Mouse (Mus musculus) Patski (cell line): Measurements from ENCODE around the gene Olfr1423. TPM values are rescaled to one million over a fixed set of nuclear protein-coding genes. Genes with fewer than 3 reads are reported as not detected.
"Not testable (repeated sequence)": the region's sequence is repeated elsewhere in the genome, so short reads cannot be mapped to it uniquely, and the experiment has no call there.

Experiments
- ATAC-seq: fragments of 100-300 bp; one replicate; pipeline ENCODE4 v1.8.0; 2021
- CTCF ChIA-PET: fragments of 350-600 bp; sonication (Branson Sonifier 250); formaldehyde crosslinking; loops from one replicate; lab custom pipeline; 2022; ENCODE audit warnings: inconsistent platforms; lab: Charles Lee
- POLR2A ChIA-PET: fragments of 350-600 bp; sonication (Branson Sonifier 250); formaldehyde crosslinking; loops from one replicate; lab custom pipeline; 2022; ENCODE audit warnings: antibody characterized with exemption, inconsistent platforms; lab: Charles Lee
- DNase-seq: peaks from one replicate; pipeline ENCODE4 v3.0.0-alpha.2; 2011; ENCODE audit warnings: low read depth, low spot score
- H3K27me3 ChIP-seq: fragments of 371-371 bp; one replicate; pipeline ENCODE4 v1.5.1; 2021
- CTCF ChIP-seq: fragments of 100-300 bp; IDR thresholded peaks from one replicate; pipeline ENCODE4 v1.5.1; 2021
- in situ Hi-C: fragments of 300-500 bp; cut with MboI; formaldehyde crosslinking; loops from 3 replicates; pipeline ENCODE4 v1.11.1; 2018; ENCODE audit warnings: low pct_unique_long_range_greater_than_20kb, mixed read lengths
- polyA plus RNA-seq: library from polyadenylated mRNA; unstranded; gene quantifications from one replicate; pipeline ENCODE4 v1.2.3, GENCODE M21; 2021

The Olfr1423 gene
- polyA plus RNA-seq, 1 experiment from 2014 or later: not detected

- no peak for TF ChIP-seq CTCF
- in situ Hi-C loops: no loop called here
- ChIA-PET POLR2A (interaction anchor here (1.2 kb wide), 1 partner anchor 14 kb away, joined by 4 read pairs; no protein-coding TSS in a partner anchor), CTCF (interaction anchor here (1.0 to 2.1 kb wide), 5 partner anchors 9 to 26 kb away, joined by 3 to 8 read pairs (median 4); no protein-coding TSS in a partner anchor)
- DNase-seq: no peak
- no peaks in the 10 kb centered on the region for H3K27me3 ChIP-seq
- ATAC-seq: no peak
Observed at GRCm38 (mm10) chr19:11995722-11996448, 45.2 kb downstream of the Olfr1423 start.

- H3K27me3 ChIP-seq: no peaks in the 10 kb centered on the region
- in situ Hi-C loops: no loop called here
- no peak for TF ChIP-seq CTCF
- CTCF ChIA-PET: interaction anchor here (0.9 to 2.0 kb wide), 5 partner anchors 7 to 12 kb away, joined by 3 to 5 read pairs (median 4); no protein-coding TSS in a partner anchor
- ATAC-seq (no peak), DNase-seq (no peak)
- POLR2A ChIA-PET: no interaction called here
Observed at GRCm38 (mm10) chr19:11994703-11995431, 46.2 kb downstream of the Olfr1423 start.

GRCm38 (mm10) chr19:11992441-11993029 is 48.6 kb downstream of the Olfr1423 start:
- ChIA-PET CTCF (interaction anchor here (1.2 to 2.0 kb wide), 5 partner anchors 9 to 23 kb away, joined by 3 to 9 read pairs (median 4); no protein-coding TSS in a partner anchor), POLR2A (no interaction called here)
- no peak for TF ChIP-seq CTCF
- H3K27me3 ChIP-seq: no peaks in the 10 kb centered on the region
- in situ Hi-C loops: no loop called here
- no peak for DNase-seq
- no peak for ATAC-seq

- ChIA-PET CTCF (interaction anchor here (1.6 kb wide), 1 partner anchor 10 kb away, joined by 9 read pairs; no protein-coding TSS in a partner anchor), POLR2A (no interaction called here)
- no peaks in the 10 kb centered on the region for H3K27me3 ChIP-seq
- no peak for DNase-seq
- no peak for ATAC-seq
- in situ Hi-C loops: no loop called here
- no peak for TF ChIP-seq CTCF
Observed at GRCm38 (mm10) chr19:11992034-11992433, 49.1 kb downstream of the Olfr1423 start.

- in situ Hi-C loops: no loop called here
- no peaks in the 10 kb centered on the region for H3K27me3 ChIP-seq
- ChIA-PET CTCF (interaction anchor here (1.0 to 1.6 kb wide), 2 partner anchors 9 to 19 kb away, joined by 3 to 7 read pairs; no protein-coding TSS in a partner anchor), POLR2A (interaction anchor here (0.7 kb wide), 2 partner anchors 21 to 802 kb away, joined by 5 to 6 read pairs; no protein-coding TSS in a partner anchor)
- DNase-seq (no peak), ATAC-seq (no peak)
- TF ChIP-seq CTCF: no peak
Observed at GRCm38 (mm10) chr19:11989334-11989733, 51.8 kb downstream of the Olfr1423 start.

- no peak for TF ChIP-seq CTCF
- in situ Hi-C loops: no loop called here
- H3K27me3 ChIP-seq: no peaks in the 10 kb centered on the region
- DNase-seq (no peak), ATAC-seq (no peak)
- CTCF ChIA-PET: interaction anchor here (1.4 to 2.1 kb wide), 2 partner anchors 9 to 69 kb away, joined by 3 to 8 read pairs; no protein-coding TSS in a partner anchor
- POLR2A ChIA-PET: no interaction called here
Observed at GRCm38 (mm10) chr19:11987841-11988240, 53.3 kb downstream of the Olfr1423 start.

- in situ Hi-C loops, DNase-seq, H3K27me3 ChIP-seq, POLR2A ChIA-PET, ATAC-seq: not testable (repeated sequence)
- CTCF ChIA-PET: interaction anchor here (1.7 to 1.8 kb wide), 2 partner anchors 9 to 24 kb away, joined by 3 to 5 read pairs; no protein-coding TSS in a partner anchor
Observed at GRCm38 (mm10) chr19:11984614-11985013, 56.5 kb downstream of the Olfr1423 start.

Other genes with a start within 250 kb of the Olfr1423 start
- 45.4 TPM for gene Stx3, start 221.9 kb downstream of the Olfr1423 start, polyA plus RNA-seq
- gene Olfr1417, start 202.1 kb downstream of the Olfr1423 start, polyA plus RNA-seq: 1.1 TPM
- 0.33 TPM for gene Olfr1418, start 180.3 kb downstream of the Olfr1423 start, polyA plus RNA-seq
- gene Olfr1419, start 166.2 kb downstream of the Olfr1423 start, polyA plus RNA-seq: not detected
- gene Olfr1420, start 154.8 kb downstream of the Olfr1423 start, polyA plus RNA-seq: 0.12 TPM
- 39.7 TPM for gene Patl1, start 128.9 kb downstream of the Olfr1423 start, polyA plus RNA-seq
- 104 TPM for gene Osbp, start 75.4 kb downstream of the Olfr1423 start, polyA plus RNA-seq
- gene Olfr1424, start 21.4 kb upstream of the Olfr1423 start, polyA plus RNA-seq: not detected
- not detected for gene Olfr1425, start 36.4 kb upstream of the Olfr1423 start, polyA plus RNA-seq
- not detected for gene Olfr1426, start 50.7 kb upstream of the Olfr1423 start, polyA plus RNA-seq
- not detected for gene Olfr1427, start 62.0 kb upstream of the Olfr1423 start, polyA plus RNA-seq
- gene Olfr1428, start 74.6 kb upstream of the Olfr1423 start, polyA plus RNA-seq: not detected
- not detected for gene Olfr76, start 81.9 kb upstream of the Olfr1423 start, polyA plus RNA-seq
- gene Olfr1555-ps1, start 128.8 kb upstream of the Olfr1423 start, polyA plus RNA-seq: not detected
- not detected for gene Olfr1431, start 159.3 kb upstream of the Olfr1423 start, polyA plus RNA-seq
- gene Olfr1432, start 191.3 kb upstream of the Olfr1423 start, polyA plus RNA-seq: not detected
- gene Olfr262, start 200.3 kb upstream of the Olfr1423 start, polyA plus RNA-seq: not detected
- not detected for gene Olfr235, start 219.7 kb upstream of the Olfr1423 start, polyA plus RNA-seq
- gene Olfr1434, start 238.5 kb upstream of the Olfr1423 start, polyA plus RNA-seq: not detected